Mouse (Mus musculus) megakaryocyte-erythroid progenitor cell, adult 5 weeks (primary cell): Measurements from ENCODE around the gene Grb14. TPM values are rescaled to one million over a fixed set of nuclear protein-coding genes. Genes with fewer than 3 reads are reported as not detected.

Experiments used
- polyA plus RNA-seq: library from polyadenylated mRNA; stranded (reverse); fragments of >175 nt; gene quantifications from 2 replicates; pipeline ENCODE4 v1.2.3, GENCODE M21; 2012

The Grb14 gene
- polyA plus RNA-seq, result 0.90 and 2.2 TPM in 2 replicates

GRCm38 (mm10) chr2:65024887-65025286 lies at the start of gene Grb14:
Gene Grb14 (minus strand): TSS chr2:65024987.

Other genes with a start within 250 kb of the Grb14 start
- 1.2 and 2.3 TPM in 2 replicates for gene Cobll1, start 214.4 kb upstream of the Grb14 start, polyA plus RNA-seq